Mouse (Mus musculus) T-cell, adult 2 months (primary cell): ENCODE measurements around the gene Pank2.

Source experiments
- DNase-seq: peaks from one replicate; pipeline ENCODE4 v3.0.0; 2022; ENCODE audit warnings: low spot score

Pank2 gene

DNA sequence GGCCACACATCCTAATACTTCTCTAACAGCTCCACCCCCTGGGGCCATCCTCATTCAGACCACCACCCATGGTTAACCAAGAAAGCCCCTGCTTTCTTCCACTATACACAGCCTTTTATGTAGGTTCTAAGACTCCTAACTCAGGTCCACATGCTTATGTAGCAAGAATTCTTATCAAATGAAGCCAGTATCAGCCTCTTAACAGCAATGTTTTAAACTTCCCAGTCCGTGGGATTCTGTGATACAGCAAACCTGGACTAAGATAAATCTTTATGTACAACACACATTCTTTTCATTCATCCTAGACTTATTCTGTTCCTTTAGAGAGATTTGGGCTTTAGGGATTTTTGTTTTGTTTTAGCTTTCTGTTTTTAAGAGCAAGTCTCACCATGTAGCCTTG lies 61.4 kb downstream of the Pank2 start:
- DNase-seq: no peak

DNA sequence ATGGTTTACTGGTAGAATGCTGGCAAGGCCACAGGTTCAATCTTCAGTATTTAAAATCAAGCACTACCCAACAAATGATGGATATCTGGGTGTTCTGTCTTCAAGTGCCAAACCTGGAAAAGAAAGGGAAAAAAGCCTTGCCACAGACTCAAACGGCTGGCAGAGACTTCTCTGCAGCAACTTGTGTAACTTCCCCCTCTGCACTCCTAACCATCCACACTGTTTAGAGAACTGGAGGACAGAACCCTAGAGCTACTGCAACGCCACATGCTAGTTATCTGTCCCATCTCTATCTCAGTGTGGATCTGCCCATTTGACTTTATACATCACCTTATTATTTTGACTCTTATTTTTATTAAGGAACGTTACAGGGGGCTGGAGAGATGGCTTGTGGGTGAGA lies 63.7 kb downstream of the Pank2 start:
- no peak for DNase-seq

DNA sequence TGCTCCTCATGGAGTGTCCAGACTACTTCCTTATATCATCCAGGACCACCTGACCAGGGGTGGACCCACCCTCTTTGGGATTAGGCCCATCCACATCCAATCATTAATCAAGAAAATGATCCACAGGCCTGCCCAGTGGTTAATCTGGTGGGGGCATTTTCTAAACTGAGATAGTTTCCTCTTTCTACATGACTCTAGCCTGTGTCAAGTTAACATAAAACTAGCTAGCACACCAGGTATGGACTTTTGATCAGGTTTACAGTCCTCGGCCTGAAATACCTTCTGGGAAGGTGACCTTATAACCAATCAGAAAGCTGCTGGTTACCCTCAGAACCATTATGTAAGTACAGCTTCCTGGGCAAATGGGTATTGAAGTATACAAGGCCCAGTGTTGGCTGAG lies 66.7 kb downstream of the Pank2 start:
- no peak for DNase-seq

DNA sequence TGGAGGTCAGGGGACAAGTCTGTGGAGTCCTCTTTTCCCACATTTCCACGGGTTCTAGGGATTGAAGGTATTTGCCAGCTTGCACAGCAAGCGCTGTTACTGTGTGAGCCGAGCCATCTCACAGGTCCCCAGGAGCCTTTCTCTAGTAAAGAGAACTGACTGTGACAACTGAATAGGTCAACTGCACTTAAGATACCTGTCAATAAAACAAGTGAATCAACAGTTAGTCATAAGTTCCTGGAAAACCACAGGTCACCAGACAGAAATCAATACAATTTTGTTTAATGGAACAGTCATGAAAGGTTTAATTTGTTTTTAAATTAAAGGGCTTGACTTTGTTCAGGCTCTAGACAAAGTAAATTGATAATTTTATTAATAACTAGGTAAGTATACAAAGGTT lies 68.3 kb downstream of the Pank2 start:
- DNase-seq: no peak

DNA sequence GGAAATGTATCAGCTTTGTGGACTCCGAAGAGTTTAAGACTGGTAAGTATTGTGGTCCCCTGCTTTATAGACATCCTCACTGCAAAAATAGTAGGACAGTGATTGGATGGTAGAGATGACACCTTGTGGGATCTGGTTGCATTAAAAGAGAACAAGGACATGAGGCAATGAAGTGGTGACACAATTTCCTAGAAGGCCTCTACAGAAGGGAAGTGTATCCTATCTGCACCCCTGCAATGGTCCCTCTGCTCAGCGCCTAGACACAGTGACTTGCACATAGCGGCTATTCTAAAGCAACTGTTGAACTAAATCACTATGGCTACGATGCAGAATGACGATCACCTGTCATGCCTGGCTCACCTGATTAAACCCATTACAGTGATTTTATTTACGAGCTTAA lies 75.3 kb downstream of the Pank2 start:
- no peak for DNase-seq

DNA sequence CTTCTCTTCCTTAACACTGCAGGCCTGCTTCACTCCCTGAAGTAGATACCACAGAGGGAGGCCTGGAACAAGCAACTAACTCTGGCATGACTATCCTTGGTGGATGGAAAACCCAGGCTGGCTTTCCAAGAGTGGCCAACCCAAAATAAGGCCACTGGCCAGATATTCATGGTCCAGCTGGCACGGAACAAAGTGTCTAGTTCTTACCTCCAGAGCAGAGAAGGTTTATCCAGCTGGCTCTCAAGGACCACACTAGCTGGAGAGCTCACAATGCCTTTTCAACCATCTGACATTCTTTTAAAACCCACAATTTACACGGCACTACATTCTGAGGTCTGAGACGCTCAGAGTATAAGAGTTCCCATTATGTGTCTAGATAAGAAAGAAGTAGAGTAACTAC lies 82.2 kb downstream of the Pank2 start:
- no peak for DNase-seq

DNA sequence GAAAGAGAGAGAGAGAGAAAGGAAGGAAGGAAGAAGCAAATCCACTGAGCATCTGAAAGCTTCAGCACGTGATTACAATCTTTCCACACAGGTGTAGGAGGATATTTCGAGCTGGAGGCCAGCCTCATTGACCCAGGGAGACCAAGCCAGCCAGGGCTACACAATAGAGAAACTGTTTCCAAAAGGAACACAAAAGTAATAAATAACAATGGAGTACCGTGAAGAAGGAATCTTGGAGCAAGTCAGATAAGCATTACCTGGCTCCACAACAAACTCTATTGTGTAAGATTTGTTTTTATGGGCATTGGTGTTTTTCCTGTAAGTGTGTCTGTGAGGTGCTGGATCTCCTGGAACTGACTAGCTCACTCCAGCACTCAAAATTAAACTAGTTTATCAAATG lies 83.3 kb downstream of the Pank2 start:
- DNase-seq: no peak
